Mouse (Mus musculus) megakaryocyte, embryonic 14.5 days (primary cell): Measurements from ENCODE around the gene Gm26566.

Source experiments
- FLI1 ChIP-seq: IDR thresholded peaks from 2 replicates; pipeline ENCODE4 v1.6.1; 2012; ENCODE audit warnings: low read length, inconsistent platforms, mixed read lengths
- GATA1 ChIP-seq: IDR thresholded peaks from 3 replicates; pipeline ENCODE4 v1.6.1; 2012; ENCODE audit warnings: mixed read lengths, low read length, inconsistent platforms, borderline replicate concordance

DNA sequence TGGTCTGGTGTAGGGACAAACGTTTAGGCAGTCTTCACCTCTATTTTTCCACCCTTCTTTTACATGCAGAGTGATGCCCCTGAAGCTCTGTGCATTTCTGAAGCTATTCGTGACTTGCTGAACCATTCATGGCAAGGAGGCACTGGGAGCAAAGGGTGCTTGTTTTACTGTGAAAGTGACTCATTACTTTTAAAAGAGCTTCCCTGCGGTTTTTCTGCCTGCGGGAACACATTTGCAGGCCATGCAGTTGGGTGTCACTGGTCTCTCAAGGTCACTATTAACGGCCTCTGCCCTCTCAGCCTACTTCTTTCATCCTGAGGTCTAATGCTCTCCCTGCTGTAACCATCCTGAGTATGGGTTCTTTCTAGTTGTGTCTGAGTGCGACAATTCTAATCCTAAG is 24.5 kb upstream of the Gm26566 start:
- TF ChIP-seq GATA1 (no peak), FLI1 (no peak)
